Mouse (Mus musculus) urinary bladder, adult 18-20 months (tissue): Measurements from ENCODE around the gene Filip1l.
A peak's percentile ranks its signal among the peaks of the same experiment; 100 is the strongest.
"Not testable (repeated sequence)": the region's sequence is repeated elsewhere in the genome, so short reads cannot be mapped to it uniquely, and the experiment has no call there.

Experiments
- DNase-seq, 2 experiments: peaks; one replicate each; pipeline ENCODE4 v3.0.0; 2022; ENCODE audit warnings: low spot score in 2 of 2, mixed read lengths in 2 of 2

The Filip1l gene

GRCm38 (mm10) chr16:57353166-57353721 lies 351 bp downstream of the Filip1l start:
- DNase-seq = no peak

GRCm38 (mm10) chr16:57353932-57354331 lies 1.0 kb downstream of the Filip1l start:
- no peak for DNase-seq

- no peak for DNase-seq
Measured at GRCm38 (mm10) chr16:57356454-57356853, 3.6 kb downstream of the Filip1l start.

- DNase-seq = no peak
Measured at GRCm38 (mm10) chr16:57357011-57357410, 4.1 kb downstream of the Filip1l start.

GRCm38 (mm10) chr16:57359251-57359650 lies 6.4 kb downstream of the Filip1l start:
- DNase-seq = no peak

- no peak for DNase-seq
Measured at GRCm38 (mm10) chr16:57360785-57361184, 7.9 kb downstream of the Filip1l start.

GRCm38 (mm10) chr16:57362679-57363401 lies 9.9 kb downstream of the Filip1l start:
- DNase-seq = peak; percentile 22 to 43

- no peak for DNase-seq
Measured at GRCm38 (mm10) chr16:57364498-57364897, 11.6 kb downstream of the Filip1l start.

GRCm38 (mm10) chr16:57366141-57366540 lies 13.2 kb downstream of the Filip1l start:
- no peak for DNase-seq

- no peak for DNase-seq
Measured at GRCm38 (mm10) chr16:57366941-57367694, 14.2 kb downstream of the Filip1l start.

- DNase-seq = no peak
Measured at GRCm38 (mm10) chr16:57369846-57370496, 17.1 kb downstream of the Filip1l start.

GRCm38 (mm10) chr16:57372156-57372555 lies 19.3 kb downstream of the Filip1l start:
- DNase-seq = no peak

GRCm38 (mm10) chr16:57375248-57375837 lies 22.4 kb downstream of the Filip1l start:
- DNase-seq = no peak

- no peak for DNase-seq
Measured at GRCm38 (mm10) chr16:57378631-57379330, 25.9 kb downstream of the Filip1l start.

- no peak for DNase-seq
Measured at GRCm38 (mm10) chr16:57383266-57383971, 30.5 kb downstream of the Filip1l start.

GRCm38 (mm10) chr16:57384274-57384673 lies 31.4 kb downstream of the Filip1l start:
- no peak for DNase-seq

GRCm38 (mm10) chr16:57389566-57390251 lies 36.8 kb downstream of the Filip1l start:
- DNase-seq = no peak

GRCm38 (mm10) chr16:57391171-57391570 lies 38.3 kb downstream of the Filip1l start:
- DNase-seq = not testable (repeated sequence)

- DNase-seq = no peak
Measured at GRCm38 (mm10) chr16:57392461-57392860, 39.6 kb downstream of the Filip1l start.

- peak in 1 of 2 experiments; percentile 13 for DNase-seq
Measured at GRCm38 (mm10) chr16:57393161-57393560, 40.3 kb downstream of the Filip1l start.
